Mouse (Mus musculus): ENCODE data around the gene Pdia4. TPM values are rescaled to one million over a fixed set of nuclear protein-coding genes. Genes with fewer than 3 reads are reported as not detected.
"Not testable (repeated sequence)": the region's sequence is repeated elsewhere in the genome, so short reads cannot be mapped to it uniquely, and the experiment has no call there.

Pdia4 gene
- polyA plus RNA-seq, 1 experiment from 2014 or later, result 209 TPM

DNA sequence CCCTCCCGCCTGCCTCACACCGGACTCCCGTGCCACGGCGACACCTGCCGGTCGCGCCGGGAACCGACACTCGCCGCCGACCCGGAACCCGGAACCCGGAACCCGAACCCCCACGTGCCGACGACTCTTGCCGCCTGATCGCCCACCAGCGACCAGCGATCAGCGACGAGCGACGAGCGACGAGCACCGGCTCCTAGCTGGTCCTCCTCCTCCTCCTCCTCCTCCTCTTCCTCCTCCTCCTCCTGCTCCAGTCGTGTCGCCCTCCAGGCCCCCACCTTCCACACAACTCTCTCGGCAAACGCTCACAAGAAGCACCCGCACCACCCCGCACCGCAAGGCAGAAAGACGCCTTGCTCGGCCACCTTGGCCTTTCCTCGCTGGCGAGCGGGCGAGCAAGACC lies 60.1 kb downstream of the Pdia4 start:
- DNase-seq (ENCODE audit: low spot score); H3K4me3 ChIP-seq (replicated peaks; ENCODE audit: low read depth, low read length); H3K4me1 ChIP-seq (replicated peaks; ENCODE audit: insufficient read depth, low read length); ATAC-seq (replicated peaks; ENCODE audit: low FRiP score, low read depth); H3K27me3 ChIP-seq (ENCODE audit: insufficient read depth, low read length); H3K4me2 ChIP-seq (ENCODE audit: low read length); H3K36me3 ChIP-seq (ENCODE audit: insufficient read depth, low read length); H3K9ac ChIP-seq (ENCODE audit: low read depth, low read length); H3K9me3 ChIP-seq (replicated peaks; ENCODE audit: low read length); H3K27ac ChIP-seq: not testable (repeated sequence)
- WGBS, result 0% methylated on average over 10 of the region's 44 CpGs

GRCm38 (mm10) chr6:47748306-47748705 lies 64.9 kb downstream of the Pdia4 start:
- H3K4me2 ChIP-seq (ENCODE audit: low read length); ATAC-seq (replicated peaks; ENCODE audit: low FRiP score, low read depth); H3K4me3 ChIP-seq (replicated peaks; ENCODE audit: low read depth, low read length); H3K9ac ChIP-seq (ENCODE audit: low read depth, low read length); H3K27me3 ChIP-seq (ENCODE audit: insufficient read depth, low read length); DNase-seq (ENCODE audit: low spot score); H3K36me3 ChIP-seq (ENCODE audit: insufficient read depth, low read length); H3K9me3 ChIP-seq (replicated peaks; ENCODE audit: low read length); H3K4me1 ChIP-seq (replicated peaks; ENCODE audit: insufficient read depth, low read length); H3K27ac ChIP-seq: not testable (repeated sequence)
- 6% methylated on average over 8 of the region's 25 CpGs for WGBS
- TF ChIP-seq CTCF (IDR thresholded peaks at IDR 0.05; ENCODE audit: low read depth), result peak; percentile 10; the same call in 1 of the 2 replicates

GRCm38 (mm10) chr6:47747886-47748285 lies 65.3 kb downstream of the Pdia4 start:
- H3K27me3 ChIP-seq (ENCODE audit: insufficient read depth, low read length); H3K9me3 ChIP-seq (replicated peaks; ENCODE audit: low read length): not testable (repeated sequence)

More at GRCm38 (mm10) chr6:47747886-47748285, 65.3 kb downstream of the Pdia4 start:
- DNase-seq (ENCODE audit: low spot score); H3K4me1 ChIP-seq (replicated peaks; ENCODE audit: insufficient read depth, low read length); H3K36me3 ChIP-seq (ENCODE audit: insufficient read depth, low read length); H3K27ac ChIP-seq; H3K4me2 ChIP-seq (ENCODE audit: low read length); H3K4me3 ChIP-seq (replicated peaks; ENCODE audit: low read depth, low read length); ATAC-seq (replicated peaks; ENCODE audit: low FRiP score, low read depth); H3K9ac ChIP-seq (ENCODE audit: low read depth, low read length): not testable (repeated sequence)
- 75% methylated on average over 3 of the region's 8 CpGs for WGBS

MicroRNAs encoded within 50 kb of the gene (microRNA counts, 519-probe panel; counts per million panel counts)
- 330 counts per million, percentile 68 among the panel's probes with 10 or more counts for microRNA mmu-miR-704

Small RNA genes within 50 kb of the gene (microRNA-seq; reads per million reads assigned to microRNA genes)
- not detected for gene Mir704

Other genes with a start within 250 kb of the Pdia4 start
- gene Ezh2, start 218.1 kb downstream of the Pdia4 start, polyA plus RNA-seq (2015; fragmentation: Nextera tagmentation; extraction: Ambion mirVana), result 56.7 and 64.5 TPM in 2 replicates
- 1.9 and 2.1 TPM in 2 replicates for gene Zfp786, start 17.4 kb upstream of the Pdia4 start, polyA plus RNA-seq (2015; fragmentation: Nextera tagmentation; extraction: Ambion mirVana)
- gene Zfp398, start 22.2 kb upstream of the Pdia4 start, polyA plus RNA-seq (2015; fragmentation: Nextera tagmentation; extraction: Ambion mirVana), result 6.7 TPM in 2 replicates
- 12.4 and 12.5 TPM in 2 replicates for gene Zfp282, start 63.8 kb upstream of the Pdia4 start, polyA plus RNA-seq (2015; fragmentation: Nextera tagmentation; extraction: Ambion mirVana)
- 14.4 and 15.2 TPM in 2 replicates for gene Zfp212, start 107.0 kb upstream of the Pdia4 start, polyA plus RNA-seq (2015; fragmentation: Nextera tagmentation; extraction: Ambion mirVana)
- 6.5 and 6.9 TPM in 2 replicates for gene Zfp956, start 140.0 kb upstream of the Pdia4 start, polyA plus RNA-seq (2015; fragmentation: Nextera tagmentation; extraction: Ambion mirVana)
- gene Zfp777, start 235.5 kb upstream of the Pdia4 start, polyA plus RNA-seq (2015; fragmentation: Nextera tagmentation; extraction: Ambion mirVana), result 7.0 and 7.6 TPM in 2 replicates